Mouse (Mus musculus): Measurements from ENCODE around the gene Pdzd3.

- TF ChIP-seq CTCF (IDR thresholded peaks at IDR 0.05; ENCODE audit: low read depth), result no peak
- no peak for TF ChIP-seq EP300 (optimal IDR thresholded peaks at IDR 0.05)
These were observed 2.2 kb upstream of the Pdzd3 start for GRCm38 (mm10) chr9:44253441-44253840.
